Mouse (Mus musculus) kidney, postnatal 0 days (tissue): ENCODE results near the gene Tec. TPM values are rescaled to one million over a fixed set of nuclear protein-coding genes. Genes with fewer than 3 reads are reported as not detected.
A peak's percentile ranks its signal among the peaks of the same experiment; 100 is the strongest.

Experiments
- ATAC-seq: fragments of 200-750 bp; cut with Nextera tagmentation; replicated peaks from 2 replicates; pipeline ENCODE4 v1.8.0; 2017; ENCODE audit warnings: low read depth, moderate number of reproducible peaks, moderate TSS enrichment, moderate library complexity; ENCODE audit not compliant: low FRiP score
- DNase-seq: peaks from one replicate; pipeline ENCODE4 v3.0.0-alpha.2; 2016; ENCODE audit warnings: low spot score
- H3K27ac ChIP-seq: fragments of 300-500 bp; sonication (generic); 2 replicates; pipeline ENCODE4 v1.5.1; 2014; ENCODE audit warnings: mild to moderate bottlenecking
- H3K27me3 ChIP-seq: fragments of 300-500 bp; sonication (generic); 2 replicates; pipeline ENCODE4 v1.6.1; 2014; ENCODE audit warnings: low read length, mixed read lengths; ENCODE audit not compliant: insufficient read depth
- H3K36me3 ChIP-seq: fragments of 300-500 bp; sonication (generic); 2 replicates; pipeline ENCODE4 v1.6.1; 2014; ENCODE audit warnings: low read length, mixed read lengths; ENCODE audit not compliant: insufficient read depth
- H3K4me1 ChIP-seq: fragments of 300-500 bp; sonication (generic); replicated peaks from 2 replicates; pipeline ENCODE4 v1.6.1; 2014; ENCODE audit warnings: antibody characterized with exemption, low read length, mixed read lengths; ENCODE audit not compliant: insufficient read depth
- H3K4me2 ChIP-seq: fragments of 300-500 bp; sonication (generic); 2 replicates; pipeline ENCODE4 v1.6.1; 2014; ENCODE audit warnings: mild to moderate bottlenecking, low read length, moderate library complexity, mixed read lengths
- H3K4me3 ChIP-seq: fragments of 300-500 bp; sonication (generic); replicated peaks from 2 replicates; pipeline ENCODE4 v1.5.1; 2014; ENCODE audit warnings: low read depth, low read length
- H3K9ac ChIP-seq: fragments of 300-500 bp; sonication (generic); 2 replicates; pipeline ENCODE4 v1.6.1; 2014; ENCODE audit warnings: low read depth, low read length
- H3K9me3 ChIP-seq: fragments of 300-500 bp; sonication (generic); replicated peaks from 2 replicates; pipeline ENCODE4 v1.6.1; 2016; ENCODE audit warnings: low read length, inconsistent platforms, mixed read lengths
- CTCF ChIP-seq: IDR thresholded peaks from 2 replicates; pipeline ENCODE4 v1.5.1; 2016; ENCODE audit warnings: antibody characterized with exemption, low read depth, mild to moderate bottlenecking, moderate library complexity
- WGBS: fragments of 180-500 bp; shearing (Covaris S2); extraction: QIAGEN DNeasy Blood & Tissue Kit; methylation state at CpG from one replicate; pipeline ENCODE4 v1.1.7; 2014; 5-methylcytosine and 5-hydroxymethylcytosine counted together
- polyA plus RNA-seq: library from polyadenylated mRNA; unstranded; fragments of >200 nt; fragmentation: Nextera tagmentation; extraction: Ambion mirVana; gene quantifications from 2 replicates; pipeline ENCODE4 v1.2.1, GENCODE M21; 2015

Tec gene
- polyA plus RNA-seq, 1 experiment from 2014 or later = 8.4 TPM

GRCm38 (mm10) chr5:72856255-72856878 is 11.9 kb downstream of the Tec start:
- Histone ChIP-seq H3K9me3 (no peaks in the 10 kb centered on the region), H3K27me3 (no peaks in the 10 kb centered on the region), H3K4me3 (no peak overlapping the region), H3K4me1 (peaks cover 8% of the 10 kb centered on the region; the same call in 1 of the 2 replicates), H3K36me3 (no peaks in the 10 kb centered on the region), H3K9ac (no peak overlapping the region), H3K27ac (0 out of 2 replicates have a peak overlapping the region, but pooled peaks have one; percentile 1), H3K4me2 (no peak overlapping the region)
- DNase-seq = no peak
- 77% methylated on average over 8 of the region's 8 CpGs for WGBS
- ATAC-seq = no peak
- no peak for TF ChIP-seq CTCF

DNA sequence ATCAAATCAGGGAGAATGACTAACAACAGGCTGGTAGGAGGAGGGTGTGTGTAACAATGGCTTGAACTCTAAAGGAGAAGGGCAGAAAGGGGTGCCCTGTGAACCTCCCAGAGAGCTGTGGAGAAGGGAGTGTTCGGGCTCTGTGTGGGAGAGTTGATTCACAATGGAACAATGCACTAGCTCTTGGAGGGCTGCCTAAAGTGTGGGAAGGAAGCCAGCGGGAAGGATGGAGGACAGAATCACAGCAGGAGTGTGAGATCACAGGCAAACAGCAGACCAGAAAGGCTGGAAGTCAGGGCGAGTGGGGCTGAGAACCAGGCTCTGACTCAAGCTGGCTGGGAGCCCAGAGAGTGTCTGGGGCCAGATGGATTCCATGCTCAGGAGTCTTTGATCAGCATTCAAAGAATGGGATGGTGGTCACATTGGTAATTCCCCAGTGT is 12.6 kb downstream of the Tec start:
- ATAC-seq (no peak; the same call in 1 of the 2 replicates), DNase-seq (peak; percentile 79)
- Histone ChIP-seq H3K9ac (no peak overlapping the region), H3K4me2 (no peak overlapping the region), H3K4me1 (peaks cover 8% of the 10 kb centered on the region; the same call in 1 of the 2 replicates), H3K27me3 (no peaks in the 10 kb centered on the region), H3K9me3 (no peaks in the 10 kb centered on the region), H3K4me3 (no peak overlapping the region), H3K36me3 (no peaks in the 10 kb centered on the region), H3K27ac (0 out of 2 replicates have a peak overlapping the region, but pooled peaks have one; percentile 1)
- no peak for TF ChIP-seq CTCF
- 19% methylated on average over 3 of the region's 3 CpGs for WGBS

- TF ChIP-seq CTCF = no peak
- Histone ChIP-seq H3K4me3 (no peak overlapping the region), H3K9me3 (no peaks in the 10 kb centered on the region), H3K27ac (no peak overlapping the region), H3K27me3 (no peaks in the 10 kb centered on the region), H3K4me1 (peaks cover 8% of the 10 kb centered on the region; the same call in 1 of the 2 replicates), H3K36me3 (no peaks in the 10 kb centered on the region), H3K4me2 (no peak overlapping the region), H3K9ac (no peak overlapping the region)
- DNase-seq = no peak
- WGBS = 84% methylated on average over 6 of the region's 6 CpGs
- ATAC-seq = no peak
These were observed 13.9 kb downstream of the Tec start for GRCm38 (mm10) chr5:72854141-72854990.

DNA sequence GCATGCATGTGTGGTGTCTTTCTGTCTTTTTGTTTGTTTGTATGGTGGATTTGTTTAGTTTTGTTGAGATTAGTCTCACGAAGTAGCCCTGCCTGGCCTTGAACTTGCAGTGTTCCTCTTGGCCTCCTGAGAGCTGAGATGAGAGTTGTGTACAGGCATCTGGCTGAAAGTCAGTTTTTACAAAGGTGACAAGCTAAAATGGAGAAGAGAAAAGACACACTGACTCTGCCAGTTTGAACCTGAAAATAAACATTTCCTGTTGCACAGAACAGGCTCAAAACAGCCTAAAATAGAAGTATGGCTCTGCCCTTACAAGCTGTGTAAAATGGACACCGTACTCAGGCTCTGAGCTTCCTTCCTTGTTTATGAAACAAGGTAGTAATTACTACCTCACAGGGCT is 14.9 kb downstream of the Tec start:
- Histone ChIP-seq H3K36me3 (no peaks in the 10 kb centered on the region), H3K27me3 (no peaks in the 10 kb centered on the region), H3K4me3 (no peak overlapping the region), H3K4me2 (no peak overlapping the region), H3K27ac (no peak overlapping the region), H3K9me3 (no peaks in the 10 kb centered on the region), H3K9ac (no peak overlapping the region), H3K4me1 (peaks cover 8% of the 10 kb centered on the region; the same call in 1 of the 2 replicates)
- DNase-seq = no peak
- WGBS = 62% methylated on average over 2 of the region's 2 CpGs
- ATAC-seq = no peak
- TF ChIP-seq CTCF = no peak

GRCm38 (mm10) chr5:72852301-72852995 is 15.8 kb downstream of the Tec start:
- no peak overlapping the region for H3K27ac ChIP-seq
- H3K9ac ChIP-seq = no peak overlapping the region
- DNase-seq (no peak), ATAC-seq (no peak)
- peaks cover 8% of the 10 kb centered on the region; the same call in 1 of the 2 replicates for H3K4me1 ChIP-seq
- H3K4me3 ChIP-seq = no peak overlapping the region
- no peak overlapping the region for H3K4me2 ChIP-seq
- no peak for TF ChIP-seq CTCF
- no peaks in the 10 kb centered on the region for H3K9me3 ChIP-seq
- 83% methylated on average over 7 of the region's 7 CpGs for WGBS
- no peaks in the 10 kb centered on the region for H3K36me3 ChIP-seq
- no peaks in the 10 kb centered on the region for H3K27me3 ChIP-seq

GRCm38 (mm10) chr5:72851674-72852098 is 16.6 kb downstream of the Tec start:
- ATAC-seq (no peak), DNase-seq (no peak)
- Histone ChIP-seq H3K9me3 (no peaks in the 10 kb centered on the region), H3K27me3 (no peaks in the 10 kb centered on the region), H3K27ac (no peak overlapping the region), H3K4me3 (no peak overlapping the region), H3K36me3 (no peaks in the 10 kb centered on the region), H3K4me2 (no peak overlapping the region), H3K9ac (no peak overlapping the region), H3K4me1 (peaks cover 8% of the 10 kb centered on the region; the same call in 1 of the 2 replicates)
- WGBS = 85% methylated on average over 4 of the region's 4 CpGs
- no peak for TF ChIP-seq CTCF
